Comparison of ENCODE assay signal across 7 mouse cellular contexts in genomic region chr5:124299307-124299706, GRCm38 (mm10). TPM values are rescaled to one million over a fixed set of nuclear protein-coding genes. Genes with fewer than 3 reads are reported as not detected.
DNase-seq lines count a peak whose midpoint lies in the region; TF ChIP-seq lines count a peak whose summit lies in the region.
"Not testable (repeated sequence)": the region's sequence is repeated elsewhere in the genome, so short reads cannot be mapped to it uniquely, and the experiment has no call there.

No protein-coding gene starts in this region.

- peak; percentile 12 for DNase-seq in ES-E14 (ENCODE audit: low read depth, low spot score)
- peak; percentile 38 for DNase-seq in adrenal gland, postnatal 14 days
- DNase-seq in gastrocnemius, adult 2 months; layer of hippocampus, adult 2 months (ENCODE audit: low spot score in 2 of 2); spleen, adult 2 months (ENCODE audit: low read depth in 1 of 2, low spot score in 2 of 2): not testable (repeated sequence)
- peak; percentile 9 for DNase-seq in lung, postnatal 25 days (ENCODE audit: low spot score)

- peak; percentile 62 for TF ChIP-seq CTCF in cortical plate, adult 2 months (IDR thresholded peaks at IDR 0.05; ENCODE audit: extremely low read depth, insufficient read depth, low read length)
- peak; percentile 67 for TF ChIP-seq CTCF in gastrocnemius, adult 2 months (IDR thresholded peaks at IDR 0.05)
- peak; percentile 77 for TF ChIP-seq CTCF in layer of hippocampus, adult 2 months (conservative IDR thresholded peaks at IDR 0.05)
- peak; percentile 31; the same call in 1 of the 2 replicates for TF ChIP-seq CTCF in spleen, adult 2 months (IDR thresholded peaks at IDR 0.05; ENCODE audit: extremely low read depth, insufficient read depth, insufficient read length, insufficient replicate concordance)

- not testable (repeated sequence) for H3K27ac ChIP-seq in ES-E14 (ENCODE audit: insufficient read depth, low read depth, low read length, poor library complexity, severe bottlenecking); cortical plate, adult 2 months (ENCODE audit: insufficient read depth, low read length); gastrocnemius, adult 2 months; layer of hippocampus, adult 2 months; spleen, adult 2 months (ENCODE audit: insufficient read depth, low read length)

- TF ChIP-seq POLR2A in cortical plate, adult 2 months (IDR thresholded peaks at IDR 0.05; ENCODE audit: extremely low read depth, insufficient read depth, low read length); spleen, adult 2 months (IDR thresholded peaks at IDR 0.05; ENCODE audit: low read depth, low read length): not testable (repeated sequence)

- H3K27me3 ChIP-seq in spleen, adult 2 months (ENCODE audit: control insufficient read depth, insufficient read depth, low read length): not testable (repeated sequence)

- not testable (repeated sequence) for H3K4me3 ChIP-seq in ES-E14 (ENCODE audit: insufficient read depth in 1 of 2, low read depth in 1 of 2, low read length in 2 of 2, poor library complexity in 1 of 2, severe bottlenecking in 1 of 2); cortical plate, adult 2 months (ENCODE audit: insufficient read depth, low read length); gastrocnemius, adult 2 months; layer of hippocampus, adult 2 months; spleen, adult 2 months (ENCODE audit: extremely low read depth, insufficient read depth, insufficient read length)

- intact Hi-C loops in gastrocnemius, adult 2 months (cut with DNase I): loop anchor here (5.0 kb wide), 1 partner anchor 137 kb away; no protein-coding TSS in a partner anchor

- not testable (repeated sequence) for H3K9ac ChIP-seq in ES-E14 (ENCODE audit: insufficient read depth, low read depth, low read length, poor library complexity, severe bottlenecking)

- H3K9me3 ChIP-seq in ES-E14 (ENCODE audit: control insufficient read depth, insufficient read depth, low read depth, low read length): not testable (repeated sequence)

- not testable (repeated sequence) for H3K36me3 ChIP-seq in ES-E14 (ENCODE audit: control insufficient read depth, insufficient read depth, low read length, poor library complexity, severe bottlenecking)
- peaks cover 23% of the 10 kb centered on the region for H3K36me3 ChIP-seq in spleen, adult 2 months (ENCODE audit: control insufficient read depth, insufficient read depth, low read length)

- in situ Hi-C loops in ES-E14 (cut with MboI; ENCODE audit: low sequenced_read_pairs in 2 of 2, unreplicated experiment in 2 of 2): not testable (repeated sequence)

- not testable (repeated sequence) for H3K4me1 ChIP-seq in ES-E14 (ENCODE audit: control insufficient read depth in 2 of 2, insufficient read depth in 2 of 2, low read length in 2 of 2, poor library complexity in 1 of 2); cortical plate, adult 2 months (ENCODE audit: control insufficient read depth, insufficient read depth, low read length); spleen, adult 2 months (ENCODE audit: control insufficient read depth, insufficient read depth, insufficient read length)

- WGBS in spleen, adult 2 months: 55% methylated on average over 4 of the region's 4 CpGs

RNA-seq across cellular contexts. Expression of gene Mphosph9, which starts 28.5 kb away (rescaled TPM):
- 15.8 and 18.0 TPM in 2 replicates for total RNA-seq in ES-E14 (2012; rRNA removed)
- 6.6 and 7.7 TPM in 2 replicates for total RNA-seq in adrenal gland, postnatal 14 days (2021)
- polyA plus RNA-seq in cortical plate, adult 2 months (2012; rRNA removed): 21.0 and 22.3 TPM in 2 replicates
- total RNA-seq in gastrocnemius, adult 2 months (2021): 1 to 10 TPM; 2.7 to 3.4 TPM
- 10 to 100 TPM; 18.9 to 19.3 TPM for total RNA-seq in layer of hippocampus, adult 2 months (2021)
- polyA plus RNA-seq in spleen, adult 2 months (2012; rRNA removed): 3.8 and 4.4 TPM in 2 replicates

RNA-seq across cellular contexts. Expression of gene 2810006K23Rik, which starts 28.6 kb away (rescaled TPM):
- 4.3 and 7.3 TPM in 2 replicates for total RNA-seq in ES-E14 (2012; rRNA removed)
- total RNA-seq in adrenal gland, postnatal 14 days (2021): 12.9 and 13.7 TPM in 2 replicates
- polyA plus RNA-seq in cortical plate, adult 2 months (2012; rRNA removed): 13.5 and 13.6 TPM in 2 replicates
- total RNA-seq in gastrocnemius, adult 2 months (2021): 1 to 10 TPM; 6.2 to 8.7 TPM
- total RNA-seq in layer of hippocampus, adult 2 months (2021): 10 to 100 TPM; 14.5 to 15.4 TPM
- polyA plus RNA-seq in spleen, adult 2 months (2012; rRNA removed): 2.7 and 4.2 TPM in 2 replicates

RNA-seq across cellular contexts. Expression of gene Pitpnm2, which starts 49.7 kb away (rescaled TPM):
- 6.6 and 7.2 TPM in 2 replicates for total RNA-seq in ES-E14 (2012; rRNA removed)
- total RNA-seq in adrenal gland, postnatal 14 days (2021): 48.8 and 51.8 TPM in 2 replicates
- 178 and 196 TPM in 2 replicates for polyA plus RNA-seq in cortical plate, adult 2 months (2012; rRNA removed)
- total RNA-seq in gastrocnemius, adult 2 months (2021): 10 to 100 TPM; 18.1 to 28.4 TPM
- total RNA-seq in layer of hippocampus, adult 2 months (2021): 100 to 1,000 TPM; 379 to 394 TPM
- polyA plus RNA-seq in spleen, adult 2 months (2012; rRNA removed): 65.8 and 97.5 TPM in 2 replicates
